Mouse (Mus musculus): ENCODE measurements around the gene Prss58.

The Prss58 gene

DNA sequence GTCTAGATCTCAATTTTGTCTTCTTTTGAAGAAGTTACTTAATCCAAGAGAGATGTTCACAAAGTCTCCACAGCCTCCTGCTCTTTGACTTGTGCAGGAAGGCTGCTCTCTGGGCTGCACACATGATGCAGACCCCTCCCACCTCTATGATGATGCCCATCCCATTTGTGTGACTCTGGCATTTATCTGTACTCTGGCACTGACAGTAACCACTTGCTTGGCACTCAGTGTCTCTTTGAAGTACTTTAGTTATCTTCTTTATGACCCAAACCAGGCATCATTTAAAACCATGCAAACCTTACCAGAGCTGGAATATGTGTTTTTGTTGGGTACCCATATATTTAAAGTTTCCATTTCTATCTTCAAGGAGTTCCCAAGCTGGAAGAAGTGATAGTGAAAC, at the start of gene Prss58:
Gene Prss58 (minus strand): TSS at position 101 of the 400 bp plus-strand sequence.
- no peak for DNase-seq (ENCODE audit: low read depth)

DNA sequence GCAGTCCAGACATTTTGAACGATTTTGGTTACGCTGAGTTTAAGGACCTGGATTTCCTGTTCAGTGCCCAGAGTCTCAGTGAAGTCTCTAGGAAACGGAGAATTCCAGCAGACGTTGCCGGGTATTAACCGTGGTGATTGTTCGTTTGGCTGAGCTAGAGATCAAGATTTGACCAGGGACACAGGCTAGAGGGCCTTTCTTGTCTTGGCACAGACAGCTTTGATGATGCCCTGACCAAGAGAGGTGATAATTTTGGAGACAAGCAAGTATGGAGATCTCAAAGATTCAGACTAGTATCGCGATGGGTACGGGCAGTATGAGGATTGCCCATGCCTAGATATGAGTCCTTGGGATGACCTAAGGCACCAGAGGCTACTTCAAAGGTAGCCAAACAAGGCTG, 40.3 kb upstream of the Prss58 start, which contains the start of gene 1700074P13Rik:
Gene 1700074P13Rik (minus strand): TSS at position 101 of the 400 bp plus-strand sequence.
- DNase-seq (ENCODE audit: low read depth): no peak

DNA sequence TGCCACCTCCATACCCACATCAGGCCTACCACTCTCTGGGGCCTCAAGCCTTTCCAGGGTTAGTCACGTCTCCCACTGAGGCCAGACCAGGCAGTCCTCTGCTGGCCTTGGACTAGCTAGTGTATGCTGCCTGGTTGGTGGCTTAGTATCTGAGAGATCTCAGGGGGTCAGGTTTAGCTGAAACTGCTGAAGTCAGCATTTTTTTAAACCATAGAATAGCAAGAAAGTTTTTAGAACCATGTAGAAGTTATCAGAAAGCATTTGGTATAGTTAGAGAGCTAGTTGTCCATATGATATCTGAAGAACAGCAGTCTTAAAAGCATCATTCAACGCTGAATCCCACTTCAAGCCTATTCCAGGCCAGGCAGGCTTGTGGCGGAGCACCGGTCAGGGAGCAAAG, 19.8 kb upstream of the Prss58 start:
- DNase-seq (ENCODE audit: low read depth): no peak

- DNase-seq (ENCODE audit: low read depth): no peak
Measured at GRCm38 (mm10) chr6:40894716-40895115, 5.5 kb downstream of the Prss58 start.

DNA sequence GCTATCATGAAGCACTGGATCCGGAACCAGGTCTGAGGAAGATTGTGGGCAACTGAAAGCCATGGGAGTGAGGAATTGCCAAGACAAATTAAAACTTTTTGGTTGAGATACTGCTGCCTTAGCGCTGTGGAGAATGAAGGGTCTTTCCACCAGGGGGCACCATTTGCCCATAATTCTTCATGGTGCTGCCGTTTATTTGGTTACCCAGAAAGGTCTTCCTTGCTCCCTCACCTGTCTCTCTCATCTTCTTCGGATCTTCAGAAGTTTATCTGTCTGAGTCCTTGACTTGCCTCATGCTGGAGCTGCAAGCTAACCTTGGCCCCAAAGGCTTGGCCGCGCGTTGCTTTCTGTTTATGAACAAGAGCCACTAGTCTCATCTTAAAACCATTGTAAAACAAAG, 6.6 kb downstream of the Prss58 start:
- peak; percentile 82 for DNase-seq (ENCODE audit: low read depth)

- peak; percentile 32 for DNase-seq (ENCODE audit: low read depth)
Measured at GRCm38 (mm10) chr6:40891754-40892153, 8.4 kb downstream of the Prss58 start.

GRCm38 (mm10) chr6:40890973-40891372, 9.2 kb downstream of the Prss58 start:
- DNase-seq (ENCODE audit: low read depth): peak; percentile 72

GRCm38 (mm10) chr6:40887394-40887793, 12.8 kb downstream of the Prss58 start, which contains the start of gene Moxd2:
Moxd2 (minus strand) TSS chr6:40887494.
- DNase-seq (ENCODE audit: low read depth): no peak

DNA sequence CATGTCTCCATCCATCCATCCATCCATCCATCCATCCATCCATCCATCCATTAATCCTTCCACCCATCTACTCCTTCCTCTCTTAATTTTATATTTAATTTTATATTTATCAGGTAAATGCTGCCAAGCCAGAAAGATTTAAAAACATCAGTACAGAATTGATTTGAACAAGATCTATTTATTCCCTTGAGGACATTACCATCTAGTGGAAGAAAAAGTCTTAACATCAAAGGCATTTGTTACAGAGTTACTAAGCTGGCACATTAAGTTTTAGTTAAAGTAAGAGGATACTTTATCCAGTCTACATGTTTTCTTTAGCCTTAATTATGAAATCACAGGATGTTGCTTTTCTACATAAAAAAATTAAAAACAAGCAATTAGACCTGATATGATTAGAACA, 54.9 kb downstream of the Prss58 start:
- DNase-seq (ENCODE audit: low read depth): peak; percentile 40
